Mouse (Mus musculus): ENCODE data around the gene Tsc2. TPM values are rescaled to one million over a fixed set of nuclear protein-coding genes. Genes with fewer than 3 reads are reported as not detected.

The Tsc2 gene
- polyA plus RNA-seq, 1 experiment from 2014 or later: 59.3 TPM

GRCm38 (mm10) chr17:24596073-24596466 is 36.4 kb downstream of the Tsc2 start:
- WGBS: 83% methylated on average over 5 of the region's 5 CpGs
- no peaks in the 10 kb centered on the region for H3K9me3 ChIP-seq (ENCODE audit: control insufficient read depth, low read length)
- no peak overlapping the region for H3K27ac ChIP-seq (ENCODE audit: low read depth)
- no peak overlapping the region for H3K4me3 ChIP-seq (ENCODE audit: low read depth, low read length)
- H3K4me1 ChIP-seq (replicated peaks; ENCODE audit: control insufficient read depth, insufficient read depth, low read length): no peaks in the 10 kb centered on the region
- H3K9ac ChIP-seq (ENCODE audit: low read length): no peak overlapping the region
- ATAC-seq (replicated peaks; ENCODE audit: low FRiP score, low TSS enrichment, low read depth) (no peak), DNase-seq (ENCODE audit: low spot score) (no peak)
- peaks cover 97% of the 10 kb centered on the region for H3K36me3 ChIP-seq (ENCODE audit: control insufficient read depth, insufficient read depth, low read length)
- no peak overlapping the region for H3K4me2 ChIP-seq (ENCODE audit: low read length)
- H3K27me3 ChIP-seq (replicated peaks; ENCODE audit: control insufficient read depth, insufficient read depth, low read length): no peaks in the 10 kb centered on the region

- no peak overlapping the region for H3K27ac ChIP-seq (ENCODE audit: low read depth)
- no peak overlapping the region for H3K9ac ChIP-seq (ENCODE audit: low read length)
- no peaks in the 10 kb centered on the region for H3K27me3 ChIP-seq (replicated peaks; ENCODE audit: control insufficient read depth, insufficient read depth, low read length)
- no peak overlapping the region for H3K4me2 ChIP-seq (ENCODE audit: low read length)
- DNase-seq (ENCODE audit: low spot score) (no peak), ATAC-seq (replicated peaks; ENCODE audit: low FRiP score, low TSS enrichment, low read depth) (no peak)
- H3K36me3 ChIP-seq (ENCODE audit: control insufficient read depth, insufficient read depth, low read length): peaks cover 97% of the 10 kb centered on the region
- H3K4me3 ChIP-seq (ENCODE audit: low read depth, low read length): no peak overlapping the region
- WGBS: 79% methylated on average over 17 of the region's 17 CpGs
- H3K9me3 ChIP-seq (ENCODE audit: control insufficient read depth, low read length): no peaks in the 10 kb centered on the region
- H3K4me1 ChIP-seq (replicated peaks; ENCODE audit: control insufficient read depth, insufficient read depth, low read length): no peaks in the 10 kb centered on the region
These were observed 37.0 kb downstream of the Tsc2 start for GRCm38 (mm10) chr17:24595126-24596072.

- no peaks in the 10 kb centered on the region for H3K9me3 ChIP-seq (ENCODE audit: control insufficient read depth, low read length)
- DNase-seq (ENCODE audit: low spot score) (no peak), ATAC-seq (replicated peaks; ENCODE audit: low FRiP score, low TSS enrichment, low read depth) (no peak)
- peaks cover 94% of the 10 kb centered on the region for H3K36me3 ChIP-seq (ENCODE audit: control insufficient read depth, insufficient read depth, low read length)
- no peaks in the 10 kb centered on the region for H3K27me3 ChIP-seq (replicated peaks; ENCODE audit: control insufficient read depth, insufficient read depth, low read length)
- H3K4me1 ChIP-seq (replicated peaks; ENCODE audit: control insufficient read depth, insufficient read depth, low read length): no peaks in the 10 kb centered on the region
- H3K9ac ChIP-seq (ENCODE audit: low read length): no peak overlapping the region
- H3K4me3 ChIP-seq (ENCODE audit: low read depth, low read length): no peak overlapping the region
- no peak overlapping the region for H3K27ac ChIP-seq (ENCODE audit: low read depth)
- WGBS: 92% methylated on average over 26 of the region's 26 CpGs
- no peak overlapping the region for H3K4me2 ChIP-seq (ENCODE audit: low read length)
These were observed 38.2 kb downstream of the Tsc2 start for GRCm38 (mm10) chr17:24593992-24594890.

- Histone ChIP-seq H3K4me3 (ENCODE audit: low read depth, low read length) (no peak overlapping the region), H3K27ac (ENCODE audit: low read depth) (no peak overlapping the region), H3K4me2 (ENCODE audit: low read length) (no peak overlapping the region), H3K36me3 (ENCODE audit: control insufficient read depth, insufficient read depth, low read length) (peaks cover 92% of the 10 kb centered on the region), H3K27me3 (replicated peaks; ENCODE audit: control insufficient read depth, insufficient read depth, low read length) (no peaks in the 10 kb centered on the region), H3K4me1 (replicated peaks; ENCODE audit: control insufficient read depth, insufficient read depth, low read length) (no peaks in the 10 kb centered on the region), H3K9me3 (ENCODE audit: control insufficient read depth, low read length) (no peaks in the 10 kb centered on the region), H3K9ac (ENCODE audit: low read length) (no peak overlapping the region)
- DNase-seq (ENCODE audit: low spot score): no peak
- 86% methylated on average over 5 of the region's 5 CpGs for WGBS
- ATAC-seq (replicated peaks; ENCODE audit: low FRiP score, low TSS enrichment, low read depth): no peak
These were observed 39.2 kb downstream of the Tsc2 start for GRCm38 (mm10) chr17:24593248-24593647.

- Histone ChIP-seq H3K9ac (ENCODE audit: low read length) (no peak overlapping the region), H3K36me3 (ENCODE audit: control insufficient read depth, insufficient read depth, low read length) (peaks cover 92% of the 10 kb centered on the region), H3K9me3 (ENCODE audit: control insufficient read depth, low read length) (no peaks in the 10 kb centered on the region), H3K4me2 (ENCODE audit: low read length) (no peak overlapping the region), H3K4me3 (ENCODE audit: low read depth, low read length) (no peak overlapping the region), H3K27ac (ENCODE audit: low read depth) (no peak overlapping the region), H3K27me3 (replicated peaks; ENCODE audit: control insufficient read depth, insufficient read depth, low read length) (no peaks in the 10 kb centered on the region), H3K4me1 (replicated peaks; ENCODE audit: control insufficient read depth, insufficient read depth, low read length) (no peaks in the 10 kb centered on the region)
- DNase-seq (ENCODE audit: low spot score) (no peak), ATAC-seq (replicated peaks; ENCODE audit: low FRiP score, low TSS enrichment, low read depth) (no peak)
- 98% methylated on average over 5 of the region's 5 CpGs for WGBS
These were observed 40.7 kb downstream of the Tsc2 start for GRCm38 (mm10) chr17:24591695-24592094.

- no peak overlapping the region for H3K4me3 ChIP-seq (ENCODE audit: low read depth, low read length)
- 100% methylated on average over 3 of the region's 3 CpGs for WGBS
- DNase-seq (ENCODE audit: low spot score) (no peak), ATAC-seq (replicated peaks; ENCODE audit: low FRiP score, low TSS enrichment, low read depth) (no peak)
- peaks cover 92% of the 10 kb centered on the region for H3K36me3 ChIP-seq (ENCODE audit: control insufficient read depth, insufficient read depth, low read length)
- no peak overlapping the region for H3K9ac ChIP-seq (ENCODE audit: low read length)
- no peaks in the 10 kb centered on the region for H3K27me3 ChIP-seq (replicated peaks; ENCODE audit: control insufficient read depth, insufficient read depth, low read length)
- no peaks in the 10 kb centered on the region for H3K4me1 ChIP-seq (replicated peaks; ENCODE audit: control insufficient read depth, insufficient read depth, low read length)
- H3K4me2 ChIP-seq (ENCODE audit: low read length): no peak overlapping the region
- no peak overlapping the region for H3K27ac ChIP-seq (ENCODE audit: low read depth)
- H3K9me3 ChIP-seq (ENCODE audit: control insufficient read depth, low read length): no peaks in the 10 kb centered on the region
These were observed 41.5 kb downstream of the Tsc2 start for GRCm38 (mm10) chr17:24590943-24591342.

GRCm38 (mm10) chr17:24586532-24586931 is 45.9 kb downstream of the Tsc2 start:
- Histone ChIP-seq H3K36me3 (ENCODE audit: control insufficient read depth, insufficient read depth, low read length) (peaks cover 73% of the 10 kb centered on the region), H3K4me3 (ENCODE audit: low read depth, low read length) (no peak overlapping the region), H3K27me3 (replicated peaks; ENCODE audit: control insufficient read depth, insufficient read depth, low read length) (no peaks in the 10 kb centered on the region), H3K27ac (ENCODE audit: low read depth) (no peak overlapping the region), H3K4me1 (replicated peaks; ENCODE audit: control insufficient read depth, insufficient read depth, low read length) (no peaks in the 10 kb centered on the region), H3K9ac (ENCODE audit: low read length) (no peak overlapping the region), H3K9me3 (ENCODE audit: control insufficient read depth, low read length) (no peaks in the 10 kb centered on the region), H3K4me2 (ENCODE audit: low read length) (no peak overlapping the region)
- WGBS: 95% methylated on average over 4 of the region's 4 CpGs
- DNase-seq (ENCODE audit: low spot score) (no peak), ATAC-seq (replicated peaks; ENCODE audit: low FRiP score, low TSS enrichment, low read depth) (no peak)

GRCm38 (mm10) chr17:24584520-24584919 is 47.9 kb downstream of the Tsc2 start:
- no peak overlapping the region for H3K9ac ChIP-seq (ENCODE audit: low read length)
- peaks cover 76% of the 10 kb centered on the region for H3K36me3 ChIP-seq (ENCODE audit: control insufficient read depth, insufficient read depth, low read length)
- no peak overlapping the region for H3K4me2 ChIP-seq (ENCODE audit: low read length)
- WGBS: 68% methylated on average over 3 of the region's 3 CpGs
- H3K4me3 ChIP-seq (ENCODE audit: low read depth, low read length): no peak overlapping the region
- DNase-seq (ENCODE audit: low spot score) (no peak), ATAC-seq (replicated peaks; ENCODE audit: low FRiP score, low TSS enrichment, low read depth) (no peak)
- no peak overlapping the region for H3K27ac ChIP-seq (ENCODE audit: low read depth)
- no peaks in the 10 kb centered on the region for H3K4me1 ChIP-seq (replicated peaks; ENCODE audit: control insufficient read depth, insufficient read depth, low read length)
- no peaks in the 10 kb centered on the region for H3K9me3 ChIP-seq (ENCODE audit: control insufficient read depth, low read length)
- H3K27me3 ChIP-seq (replicated peaks; ENCODE audit: control insufficient read depth, insufficient read depth, low read length): no peaks in the 10 kb centered on the region

Measured in intestine, embryonic 14.5 days (tissue).